Mouse (Mus musculus) Muller cell, postnatal 12 days (primary cell): Measurements from ENCODE around the gene Vmn2r28.
"Not testable (repeated sequence)": the region's sequence is repeated elsewhere in the genome, so short reads cannot be mapped to it uniquely, and the experiment has no call there.

ENCODE experiments used
- DNase-seq: peaks from one replicate; pipeline ENCODE4 v3.0.0-alpha.2; 2015; ENCODE audit errors: inconsistent ontology term

Gene Vmn2r28

DNA sequence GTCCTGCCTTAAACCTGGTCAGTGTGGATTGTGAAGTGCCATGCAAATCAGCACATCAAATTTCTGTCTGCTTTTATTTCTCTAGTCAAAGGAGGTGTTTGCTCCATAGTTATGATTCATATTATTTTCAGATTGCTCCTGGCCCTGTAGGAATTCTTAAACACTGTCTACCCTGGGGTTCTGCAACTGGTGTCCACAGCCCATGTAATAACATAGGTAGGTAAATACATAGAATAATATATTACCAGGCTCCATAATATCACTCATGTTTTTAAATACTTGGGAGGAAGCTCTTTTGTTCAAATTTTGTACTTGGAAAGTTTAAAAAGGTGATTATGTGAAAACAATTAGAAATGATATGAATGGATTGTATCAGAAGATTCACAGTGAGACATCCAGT, at the start of gene Vmn2r28:
Vmn2r28 (minus strand) TSS at position 101 of the 400 bp plus-strand sequence.
- DNase-seq = not testable (repeated sequence)

DNA sequence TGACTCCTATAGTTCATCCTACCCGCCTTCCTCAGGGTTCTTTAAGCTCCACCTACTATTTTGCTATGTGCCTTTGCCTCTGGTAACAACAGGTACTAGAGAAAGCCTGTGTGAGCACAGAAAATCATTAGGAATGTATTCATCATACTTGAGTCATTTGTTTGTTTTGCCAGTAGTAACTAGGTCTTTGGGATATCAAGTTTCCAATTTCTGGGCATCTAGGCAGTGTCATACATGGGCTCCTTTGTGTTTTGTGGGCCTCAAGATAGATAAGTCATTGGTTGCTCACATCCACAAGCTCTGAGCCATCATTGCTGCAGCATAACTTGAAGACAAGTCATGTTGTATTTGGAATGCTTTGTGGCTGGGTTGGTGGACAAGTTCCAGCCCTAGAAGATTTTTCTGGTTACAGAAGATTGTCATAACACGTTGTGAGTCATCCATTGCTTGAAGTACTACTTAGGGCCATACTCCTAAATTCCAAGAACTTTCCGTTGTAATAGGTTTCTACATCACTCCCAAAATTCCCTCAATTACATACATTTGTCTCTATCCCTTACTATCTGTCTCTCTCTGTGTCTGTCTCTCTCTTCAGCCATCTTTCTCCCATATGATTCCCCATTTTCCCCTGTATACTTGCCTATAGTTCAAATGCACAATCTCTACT, 47.1 kb upstream of the Vmn2r28 start:
- DNase-seq = peak; percentile 62

DNA sequence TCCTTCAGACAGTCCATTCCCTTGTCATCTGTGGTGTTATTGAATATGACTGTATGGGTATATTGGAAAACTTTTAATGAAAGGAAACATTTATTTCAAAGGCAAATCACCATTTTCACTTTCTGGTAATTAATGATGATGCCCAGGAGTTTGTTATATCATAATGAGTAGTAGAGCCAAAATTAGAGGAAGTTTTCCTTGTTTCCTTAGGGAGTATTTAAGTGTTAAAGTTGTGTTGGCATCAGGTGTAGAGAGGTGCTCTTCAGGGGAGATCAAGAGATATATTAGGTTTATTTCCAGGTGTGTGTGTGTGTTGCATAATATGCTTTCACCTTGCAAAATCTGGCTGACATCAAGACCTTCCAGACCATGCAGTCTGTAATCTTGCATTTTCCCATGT, 37.1 kb downstream of the Vmn2r28 start, which contains the start of gene Vmn1r59:
Vmn1r59 (minus strand) TSS at position 101 of the 400 bp plus-strand sequence.
- no peak for DNase-seq

DNA sequence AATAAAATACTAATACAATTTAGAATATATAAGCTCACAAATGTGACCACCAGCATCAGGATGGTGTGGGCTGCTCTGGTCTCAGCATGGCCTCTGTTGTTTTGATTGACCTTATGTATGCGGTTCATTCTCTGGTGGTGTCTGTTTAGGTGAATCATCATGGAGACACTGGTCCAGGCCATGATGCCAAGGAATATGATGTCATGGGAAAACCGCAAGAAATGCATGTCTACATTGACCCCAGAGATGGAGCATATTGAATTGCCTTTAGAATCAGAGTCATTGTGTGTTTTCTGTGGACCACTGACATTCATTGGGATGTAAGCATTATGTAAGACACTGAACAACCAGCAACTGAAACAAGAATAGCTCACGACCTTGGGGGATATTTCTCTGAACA, 39.7 kb downstream of the Vmn2r28 start:
- not testable (repeated sequence) for DNase-seq

DNA sequence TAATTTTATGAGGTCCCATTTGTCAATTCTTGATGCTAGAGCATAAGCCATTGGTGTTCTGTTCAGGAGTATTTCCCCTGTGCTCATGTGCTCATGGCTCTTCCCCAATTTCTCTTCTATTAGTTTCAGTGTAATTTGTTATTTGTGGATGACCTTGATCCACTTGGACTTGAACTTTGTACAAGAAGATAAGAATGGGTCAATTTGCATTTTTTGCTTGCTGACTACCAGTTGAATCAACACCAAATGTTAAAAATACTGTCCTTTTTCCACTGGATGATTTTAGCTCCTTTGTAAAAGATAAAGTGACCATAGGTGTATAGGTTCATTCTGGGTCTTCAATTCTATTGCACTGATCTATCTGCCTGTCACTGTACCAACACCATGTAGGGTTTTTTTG, 45.1 kb downstream of the Vmn2r28 start:
- DNase-seq = no peak
